Mouse (Mus musculus): ENCODE results near the gene Hlcs.

The Hlcs gene

GRCm38 (mm10) chr16:94289138-94290072 is 24.0 kb downstream of the Hlcs start:
- DNase-seq (ENCODE audit: low read depth), result no peak

GRCm38 (mm10) chr16:94287826-94288225 is 25.5 kb downstream of the Hlcs start:
- no peak for DNase-seq (ENCODE audit: low read depth)

- no peak for DNase-seq (ENCODE audit: low read depth)
These were observed 29.4 kb downstream of the Hlcs start for GRCm38 (mm10) chr16:94283972-94284371.

- no peak for DNase-seq (ENCODE audit: low read depth)
These were observed 42.5 kb downstream of the Hlcs start for GRCm38 (mm10) chr16:94270826-94271225.

- DNase-seq (ENCODE audit: low read depth), result peak; percentile 54
These were observed 43.7 kb downstream of the Hlcs start for GRCm38 (mm10) chr16:94269635-94270034.

GRCm38 (mm10) chr16:94268205-94268604 is 45.2 kb downstream of the Hlcs start:
- DNase-seq (ENCODE audit: low read depth), result no peak

- DNase-seq (ENCODE audit: low read depth), result no peak
These were observed 48.8 kb downstream of the Hlcs start for GRCm38 (mm10) chr16:94264611-94265010.

- DNase-seq (ENCODE audit: low read depth), result no peak
These were observed 50.9 kb downstream of the Hlcs start for GRCm38 (mm10) chr16:94262501-94262900.

- no peak for DNase-seq (ENCODE audit: low read depth)
These were observed 52.3 kb downstream of the Hlcs start for GRCm38 (mm10) chr16:94260938-94261630.

GRCm38 (mm10) chr16:94258366-94259310 is 54.7 kb downstream of the Hlcs start:
- DNase-seq (ENCODE audit: low read depth), result peak; percentile 59

GRCm38 (mm10) chr16:94255592-94255991 is 57.8 kb downstream of the Hlcs start:
- no peak for DNase-seq (ENCODE audit: low read depth)

- DNase-seq (ENCODE audit: low read depth), result no peak
These were observed 58.3 kb downstream of the Hlcs start for GRCm38 (mm10) chr16:94255035-94255434.

GRCm38 (mm10) chr16:94254415-94254891 is 58.9 kb downstream of the Hlcs start:
- no peak for DNase-seq (ENCODE audit: low read depth)

- no peak for DNase-seq (ENCODE audit: low read depth)
These were observed 59.5 kb downstream of the Hlcs start for GRCm38 (mm10) chr16:94253671-94254414.

- DNase-seq (ENCODE audit: low read depth), result no peak
These were observed 61.6 kb downstream of the Hlcs start for GRCm38 (mm10) chr16:94251756-94252155.

- no peak for DNase-seq (ENCODE audit: low read depth)
These were observed 62.6 kb downstream of the Hlcs start for GRCm38 (mm10) chr16:94250640-94251349.

- no peak for DNase-seq (ENCODE audit: low read depth)
These were observed 63.2 kb downstream of the Hlcs start for GRCm38 (mm10) chr16:94250136-94250535.

GRCm38 (mm10) chr16:94249666-94250065 is 63.7 kb downstream of the Hlcs start:
- no peak for DNase-seq (ENCODE audit: low read depth)

- no peak for DNase-seq (ENCODE audit: low read depth)
These were observed 64.7 kb downstream of the Hlcs start for GRCm38 (mm10) chr16:94248721-94249120.

GRCm38 (mm10) chr16:94246976-94247375 is 66.4 kb downstream of the Hlcs start:
- DNase-seq (ENCODE audit: low read depth), result no peak

All from c-Kit-positive CD71-positive TER-119-negative erythroid progenitor cells, embryonic 14.5 days (primary cell).